In the genomic region with DNA sequence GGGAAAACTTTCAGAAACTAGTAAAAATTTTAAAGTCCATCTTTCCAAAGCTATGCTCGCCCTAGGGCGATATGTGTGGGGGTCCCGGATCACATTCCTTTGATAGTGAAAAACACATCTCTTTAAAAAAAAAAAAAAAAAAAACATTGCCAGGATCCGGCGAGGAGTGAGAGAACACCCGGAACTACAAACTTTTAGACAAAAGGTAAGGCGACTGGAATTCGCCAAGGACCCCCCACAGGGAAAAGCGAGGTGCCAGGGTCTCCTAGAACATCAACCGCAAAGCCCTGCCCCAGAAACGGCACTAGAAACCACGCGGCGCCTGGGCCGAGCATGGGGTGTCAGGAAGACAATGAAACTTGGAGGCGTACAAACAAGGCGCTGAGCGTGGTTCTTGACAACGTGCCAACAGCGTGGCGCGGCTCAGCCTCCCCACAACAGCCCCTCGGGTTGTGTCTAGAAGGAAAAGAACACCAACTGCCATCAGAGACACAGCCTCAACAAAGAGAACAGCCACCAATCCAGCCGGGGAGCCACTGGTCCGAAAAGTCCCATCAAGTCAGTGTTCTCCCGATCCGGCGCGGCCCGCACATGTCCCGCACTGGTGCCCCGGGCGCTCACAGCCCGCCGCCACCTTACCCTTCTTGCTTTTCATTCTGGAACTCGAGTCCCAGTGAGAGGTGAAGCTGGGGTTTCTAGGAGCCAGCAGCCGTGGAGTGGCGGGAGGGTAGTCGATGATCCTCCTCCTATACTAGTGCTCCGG, we compare ENCODE assay signal across 8 mouse cellular contexts. TPM values are rescaled to one million over a fixed set of nuclear protein-coding genes. Genes with fewer than 3 reads are reported as not detected.
A peak's percentile ranks its signal among the peaks of the same experiment; 100 is the strongest.
DNase-seq lines count a peak whose midpoint lies in the region; ATAC-seq and TF ChIP-seq lines count a peak whose summit lies in the region.

No protein-coding gene starts in this region.

- peak overlapping the region; percentile 34 for H3K9ac ChIP-seq in hindbrain, embryonic 15.5 days
- peak overlapping the region; percentile 62 for H3K9ac ChIP-seq in liver, embryonic 14.5 days (replicated peaks)

- peak; percentile 24 to 57 for DNase-seq in cerebellum, adult 2 months
- DNase-seq in cerebellum, adult 11 months, result no peak
- DNase-seq in gastrocnemius, adult 18-20 months (ENCODE audit: low spot score), result peak; percentile 68
- no peak for DNase-seq in liver, embryonic 14.5 days (ENCODE audit: low read depth in 3 of 3, low spot score in 3 of 3)
- DNase-seq in neural tube, embryonic 10.5 days (ENCODE audit: extremely low spot score, low spot score), result peak; percentile 82
- DNase-seq in thymus, postnatal 10 days (ENCODE audit: low spot score in 2 of 2), result peak; percentile 57

- no peaks in the 10 kb centered on the region for H3K9me3 ChIP-seq in hindbrain, embryonic 15.5 days
- no peaks in the 10 kb centered on the region for H3K9me3 ChIP-seq in liver, embryonic 14.5 days (ENCODE audit: control insufficient read depth, low read length)

- no peak for TF ChIP-seq POLR2A in cerebellum, adult 2 months (IDR thresholded peaks at IDR 0.05; ENCODE audit: borderline replicate concordance, insufficient read depth, low read length)

- no peak for TF ChIP-seq CTCF in cerebellum, adult 2 months (IDR thresholded peaks at IDR 0.05; ENCODE audit: borderline replicate concordance, insufficient read depth, low read depth, low read length)
- no peak for TF ChIP-seq CTCF in liver, embryonic 14.5 days (IDR thresholded peaks at IDR 0.05; ENCODE audit: low read depth)

- 1% methylated on average over 40 of the region's 40 CpGs for WGBS in cerebellum, adult 2 months
- under 1% methylated on average over 40 of the region's 40 CpGs for WGBS in hindbrain, embryonic 15.5 days
- WGBS in liver, embryonic 14.5 days (ENCODE audit: insufficient replicate concordance), result under 1% methylated on average over 40 of the region's 40 CpGs

- 0 out of 2 replicates have a peak, but pooled peaks have one; percentile 12 for ATAC-seq in hindbrain, embryonic 15.5 days (ENCODE audit: low FRiP score, low read depth)
- ATAC-seq in liver, embryonic 14.5 days (ENCODE audit: insufficient read depth), result 0 out of 2 replicates have a peak, but pooled peaks have one; percentile 12

- peak overlapping the region; percentile 99 for H3K4me2 ChIP-seq in hindbrain, embryonic 15.5 days
- H3K4me2 ChIP-seq in liver, embryonic 14.5 days (ENCODE audit: low read depth), result peak overlapping the region; percentile 89

- H3K27ac ChIP-seq in cerebellum, adult 2 months (ENCODE audit: insufficient read depth, low read length), result no peak overlapping the region
- H3K27ac ChIP-seq in brown adipose tissue, adult 24 weeks (replicated peaks; ENCODE audit: low read depth, low read length), result peak overlapping the region; percentile 93
- peak overlapping the region; percentile 90 for H3K27ac ChIP-seq in hindbrain, embryonic 15.5 days (replicated peaks)
- no peak overlapping the region for H3K27ac ChIP-seq in liver, embryonic 14.5 days

- H3K27me3 ChIP-seq in cerebellum, adult 2 months (ENCODE audit: control insufficient read depth, insufficient read depth, low read length), result peaks cover 10% of the 10 kb centered on the region; the same call in 1 of the 2 replicates
- peaks cover 5% of the 10 kb centered on the region for H3K27me3 ChIP-seq in hindbrain, embryonic 15.5 days
- peaks cover 37% of the 10 kb centered on the region for H3K27me3 ChIP-seq in liver, embryonic 14.5 days (ENCODE audit: control insufficient read depth, insufficient read depth, low read length)

- H3K4me3 ChIP-seq in cerebellum, adult 2 months (replicated peaks; ENCODE audit: insufficient read depth, low read depth, low read length), result peak overlapping the region; percentile 34
- peak overlapping the region; percentile 87 for H3K4me3 ChIP-seq in brown adipose tissue, adult 24 weeks (ENCODE audit: insufficient read depth, low read depth, low read length)
- peak overlapping the region; percentile 59 for H3K4me3 ChIP-seq in hindbrain, embryonic 15.5 days
- H3K4me3 ChIP-seq in liver, embryonic 14.5 days (ENCODE audit: insufficient read depth in 1 of 2, low read depth in 2 of 2, low read length in 2 of 2), result peak overlapping the region; percentile 61 to 81

- H3K4me1 ChIP-seq in cerebellum, adult 2 months (ENCODE audit: control insufficient read depth, insufficient read depth, low read length), result peaks cover 12% of the 10 kb centered on the region; the same call in 1 of the 2 replicates
- H3K4me1 ChIP-seq in brown adipose tissue, adult 24 weeks (ENCODE audit: control insufficient read depth, insufficient read depth, insufficient read length, low read length), result peaks cover 8% of the 10 kb centered on the region; the same call in 1 of the 2 replicates
- peaks cover 56% of the 10 kb centered on the region for H3K4me1 ChIP-seq in hindbrain, embryonic 15.5 days (replicated peaks)
- H3K4me1 ChIP-seq in liver, embryonic 14.5 days (replicated peaks; ENCODE audit: control insufficient read depth in 2 of 2, insufficient read depth in 2 of 2, low read length in 1 of 2), result peaks cover 0 to 7% of the 10 kb centered on the region in 2 experiments; a peak in 1 of 4 replicates

- no peak for TF ChIP-seq EP300 in liver, embryonic 14.5 days (IDR thresholded peaks at IDR 0.05; ENCODE audit: low read depth)

- no peaks in the 10 kb centered on the region for H3K36me3 ChIP-seq in hindbrain, embryonic 15.5 days
- H3K36me3 ChIP-seq in liver, embryonic 14.5 days (replicated peaks; ENCODE audit: control insufficient read depth, insufficient read depth, low read depth), result no peaks in the 10 kb centered on the region

RNA-seq across cellular contexts. Expression of a gene that starts 2.9 kb away (rescaled TPM):
- polyA plus RNA-seq in cerebellum, adult 2 months (2012; rRNA removed), result 3.5 and 4.0 TPM in 2 replicates
- 4.2 and 6.7 TPM in 2 replicates for polyA plus RNA-seq in brown adipose tissue, adult 24 weeks (2012; ENCODE audit: insufficient read depth, insufficient read length, missing spikeins)
- 1 to 10 TPM; 4.2 to 9.3 TPM for total RNA-seq in gastrocnemius, adult 18-20 months (2021)
- polyA plus RNA-seq in hindbrain, embryonic 15.5 days (2015; fragmentation: Nextera tagmentation; extraction: Ambion mirVana), result 14.6 and 16.2 TPM in 2 replicates
- polyA plus RNA-seq in liver, embryonic 14.5 days (2012; rRNA removed), result 6.3 and 7.0 TPM in 2 replicates
- polyA plus RNA-seq in liver, embryonic 14.5 days (2014; fragmentation: Nextera tagmentation; extraction: Ambion mirVana), result 5.0 TPM in 2 replicates

Comparison
In these comparisons a context has a peak if more than half of its experiments do, and no peak if none do; other contexts are left out.
1. DNase-seq: peak in cerebellum, adult 2 months (2 of 2), gastrocnemius, adult 18-20 months (single experiment), neural tube, embryonic 10.5 days (single experiment) and thymus, postnatal 10 days (2 of 2); none in cerebellum, adult 11 months (single experiment) and liver, embryonic 14.5 days (0 of 3).
2. H3K27ac ChIP-seq: peak in brown adipose tissue, adult 24 weeks (single experiment) and hindbrain, embryonic 15.5 days (single experiment); none in cerebellum, adult 2 months (single experiment) and liver, embryonic 14.5 days (single experiment).
3. H3K4me3 ChIP-seq: peak in every context shown above with its lines; median percentile 87 in brown adipose tissue, adult 24 weeks; 71 in liver, embryonic 14.5 days; 59 in hindbrain, embryonic 15.5 days; 34 in cerebellum, adult 2 months.